Mouse (Mus musculus) intestine, embryonic 16.5 days (tissue): Measurements from ENCODE around the gene Cdc42ep1. TPM values are rescaled to one million over a fixed set of nuclear protein-coding genes. Genes with fewer than 3 reads are reported as not detected.

ENCODE experiments used
- ATAC-seq: fragments of 200-750 bp; cut with Nextera tagmentation; 2 replicates; pipeline ENCODE4 v1.8.0; 2017; ENCODE audit warnings: moderate TSS enrichment, moderate library complexity
- H3K27ac ChIP-seq: fragments of 300-500 bp; sonication (generic); 2 replicates; pipeline ENCODE4 v1.5.1; 2014; ENCODE audit warnings: mild to moderate bottlenecking, low read length
- H3K27me3 ChIP-seq: fragments of 300-500 bp; sonication (generic); replicated peaks from 2 replicates; pipeline ENCODE4 v1.6.1; 2014; ENCODE audit warnings: low read length, control low read depth, mixed read lengths; ENCODE audit not compliant: control insufficient read depth, insufficient read depth
- H3K36me3 ChIP-seq: fragments of 300-500 bp; sonication (generic); 2 replicates; pipeline ENCODE4 v1.6.1; 2014; ENCODE audit warnings: low read length, control low read depth; ENCODE audit not compliant: control insufficient read depth, insufficient read depth
- H3K4me1 ChIP-seq: fragments of 300-500 bp; sonication (generic); 2 replicates; pipeline ENCODE4 v1.6.1; 2014; ENCODE audit warnings: low read length, control low read depth, mixed read lengths; ENCODE audit not compliant: control insufficient read depth, insufficient read depth
- H3K4me2 ChIP-seq: fragments of 300-500 bp; sonication (generic); 2 replicates; pipeline ENCODE4 v1.6.1; 2014; ENCODE audit warnings: low read depth, low read length, control low read depth
- H3K4me3 ChIP-seq: fragments of 300-500 bp; sonication (generic); 2 replicates; pipeline ENCODE4 v1.5.1; 2014; ENCODE audit warnings: mild to moderate bottlenecking, low read length
- H3K9ac ChIP-seq: fragments of 300-500 bp; sonication (generic); 2 replicates; pipeline ENCODE4 v1.6.1; 2014; ENCODE audit warnings: low read depth, low read length
- H3K9me3 ChIP-seq: fragments of 300-500 bp; sonication (generic); 2 replicates; pipeline ENCODE4 v1.6.1; 2016; ENCODE audit warnings: low read length, control low read depth; ENCODE audit not compliant: control insufficient read depth
- WGBS: fragments of 180-500 bp; shearing (Covaris S2); extraction: QIAGEN DNeasy Blood & Tissue Kit; methylation state at CpG from one replicate; pipeline ENCODE4 v1.1.7; 2014; 5-methylcytosine and 5-hydroxymethylcytosine counted together
- polyA plus RNA-seq: library from polyadenylated mRNA; unstranded; fragments of >200 nt; fragmentation: Nextera tagmentation; extraction: Ambion mirVana; gene quantifications from 2 replicates; pipeline ENCODE4 v1.2.1, GENCODE M21; 2015

The Cdc42ep1 gene
- polyA plus RNA-seq, 1 experiment from 2014 or later: 36.1 TPM

DNA sequence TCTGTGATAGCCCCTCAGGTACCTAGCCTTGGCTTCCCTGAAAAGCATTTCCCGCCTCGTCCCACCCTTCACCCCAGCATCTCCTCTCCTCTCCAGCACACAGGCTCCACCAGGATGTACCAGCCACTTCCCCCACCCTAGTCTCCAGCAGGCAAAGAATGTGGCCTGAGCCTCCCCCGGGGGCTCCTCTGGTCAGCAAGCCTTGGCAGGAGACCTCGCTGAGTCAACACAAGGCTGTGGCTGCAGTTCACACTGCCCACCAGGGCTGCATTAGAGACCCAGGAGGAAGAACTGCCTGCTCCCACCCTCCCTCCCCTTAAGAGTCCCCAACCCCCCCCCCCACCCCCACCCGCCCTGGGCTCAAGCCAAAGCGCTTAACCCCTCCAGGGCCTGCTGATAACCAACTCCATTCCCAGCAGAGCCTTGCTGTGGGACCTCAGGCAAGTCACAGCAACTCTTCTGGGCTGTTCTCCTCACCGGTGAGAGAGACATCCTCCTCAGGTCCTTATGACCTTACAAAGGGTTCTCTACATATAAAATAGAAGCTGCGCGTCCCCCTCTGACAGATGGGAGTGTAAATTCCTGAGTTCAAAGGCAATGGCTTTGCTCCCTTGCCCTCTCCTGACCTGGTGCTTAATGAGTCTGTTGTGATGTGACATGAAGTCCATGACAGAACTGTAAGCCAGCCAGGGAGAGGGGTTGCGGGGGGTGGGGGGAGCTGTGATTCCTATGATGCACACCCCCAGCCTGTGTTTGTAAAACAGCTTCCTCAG is 8.0 kb upstream of the Cdc42ep1 start:
- Histone ChIP-seq H3K27me3 (no peaks in the 10 kb centered on the region), H3K9ac (no peak overlapping the region), H3K4me1 (peaks cover 58% of the 10 kb centered on the region), H3K4me2 (no peak overlapping the region), H3K27ac (peak overlapping the region; percentile 95), H3K36me3 (no peaks in the 10 kb centered on the region), H3K4me3 (no peak overlapping the region), H3K9me3 (no peaks in the 10 kb centered on the region)
- no peak for ATAC-seq
- WGBS: 38% methylated on average over 10 of the region's 10 CpGs

DNA sequence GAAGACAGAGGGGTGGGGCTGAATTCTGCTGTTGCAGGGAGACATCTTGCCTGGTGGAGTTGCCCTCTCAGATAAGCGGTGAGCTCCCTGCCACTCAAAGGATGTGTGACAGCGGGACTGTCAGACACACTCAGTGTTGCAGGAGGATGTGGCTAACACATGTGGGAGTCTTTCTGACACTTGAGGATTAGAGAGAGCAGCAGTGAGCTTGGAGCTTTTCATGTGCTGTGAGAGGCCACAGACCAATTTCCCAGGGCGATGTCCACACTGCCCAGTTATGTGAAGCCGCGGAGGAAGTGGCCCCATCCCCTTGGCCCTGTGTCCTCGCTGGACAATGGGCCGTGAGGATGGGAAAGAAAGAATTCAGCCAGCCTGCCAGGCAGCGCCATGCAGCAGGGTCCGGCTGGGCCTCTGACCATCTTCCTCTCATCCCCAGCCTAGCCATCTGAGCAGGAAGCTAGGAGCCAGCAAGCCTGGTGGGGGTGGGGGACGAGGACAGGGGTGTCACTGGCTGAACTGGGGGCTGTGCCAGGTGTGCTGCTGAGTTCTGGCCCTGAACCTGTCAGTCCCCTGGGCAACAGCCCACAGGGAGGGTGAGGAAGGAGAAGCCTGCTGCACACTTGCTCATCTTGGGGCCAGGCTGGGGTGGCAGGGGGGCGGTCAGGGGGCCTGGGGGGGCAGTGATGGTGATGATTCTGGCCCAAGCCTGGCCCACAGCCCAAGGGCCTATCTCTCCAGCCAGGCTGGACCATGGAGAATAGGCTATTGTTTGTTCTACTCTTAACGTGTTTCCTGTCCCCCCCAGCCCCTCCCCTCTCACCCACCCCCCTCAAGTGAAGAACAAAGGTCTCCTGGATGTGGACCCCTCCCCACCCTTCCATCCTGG is 7.0 kb upstream of the Cdc42ep1 start:
- Histone ChIP-seq H3K27me3 (no peaks in the 10 kb centered on the region), H3K27ac (peak overlapping the region; percentile 92), H3K4me3 (no peak overlapping the region), H3K36me3 (no peaks in the 10 kb centered on the region), H3K9ac (peak overlapping the region; percentile 53; the same call in 1 of the 2 replicates), H3K9me3 (no peaks in the 10 kb centered on the region), H3K4me2 (no peak overlapping the region), H3K4me1 (peaks cover 68% of the 10 kb centered on the region)
- WGBS: 27% methylated on average over 12 of the region's 12 CpGs
- ATAC-seq: no peak

DNA sequence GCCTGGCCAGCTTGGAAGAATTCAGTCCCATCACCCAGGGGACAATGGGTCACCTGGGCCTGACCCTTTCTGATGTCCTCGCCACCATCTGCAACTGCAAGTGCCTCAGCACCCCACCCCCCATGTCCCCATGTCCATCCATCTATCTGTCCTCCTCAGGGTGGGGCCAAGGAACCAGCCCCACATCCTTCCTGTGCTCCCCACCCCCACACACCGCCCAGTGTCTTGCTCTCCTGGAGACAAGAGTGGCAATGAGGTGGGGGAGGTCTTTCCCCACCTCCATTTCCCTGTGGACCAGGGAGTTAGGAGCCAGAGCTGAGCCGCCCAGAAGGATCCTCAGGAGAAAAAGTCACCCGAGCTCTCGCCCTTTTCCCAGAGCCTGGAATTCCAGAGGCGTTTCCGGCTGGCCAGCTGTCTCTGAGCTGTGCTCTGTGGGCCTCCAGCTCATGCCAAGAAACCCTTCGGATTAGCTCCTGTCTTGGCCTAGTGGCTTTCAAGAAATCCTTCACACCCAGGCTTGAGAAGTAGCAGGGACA is 6.3 kb upstream of the Cdc42ep1 start:
- peaks cover 71% of the 10 kb centered on the region for H3K4me1 ChIP-seq
- peak overlapping the region; percentile 53 for H3K9ac ChIP-seq
- no peaks in the 10 kb centered on the region for H3K27me3 ChIP-seq
- WGBS: 41% methylated on average over 8 of the region's 8 CpGs
- H3K9me3 ChIP-seq: no peaks in the 10 kb centered on the region
- H3K4me3 ChIP-seq: no peak overlapping the region
- peak overlapping the region; percentile 92 for H3K27ac ChIP-seq
- no peak overlapping the region for H3K4me2 ChIP-seq
- H3K36me3 ChIP-seq: no peaks in the 10 kb centered on the region
- no peak for ATAC-seq

DNA sequence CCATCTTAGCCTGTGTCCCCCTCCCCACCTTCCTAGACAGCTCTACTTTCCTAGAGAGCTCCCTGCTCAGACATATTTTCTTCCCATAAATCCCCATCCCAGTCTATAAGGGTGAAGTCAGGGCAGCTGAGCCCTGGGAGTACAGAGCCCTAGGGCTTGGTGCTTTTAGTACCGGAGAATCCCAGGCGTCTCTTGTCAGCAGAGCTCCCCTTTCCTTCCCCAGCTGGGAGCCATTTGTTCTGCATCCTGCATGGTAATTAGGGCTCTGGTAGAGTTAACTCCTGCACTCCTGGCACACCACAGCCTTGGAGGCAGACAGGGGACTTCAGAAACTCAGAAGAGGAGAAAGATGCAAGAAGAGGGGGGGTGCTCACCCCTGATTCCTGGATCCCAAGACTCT is 2.7 kb upstream of the Cdc42ep1 start:
- WGBS: 23% methylated on average over 2 of the region's 2 CpGs
- Histone ChIP-seq H3K4me1 (peaks cover 57% of the 10 kb centered on the region), H3K27ac (peak overlapping the region; percentile 75), H3K36me3 (no peaks in the 10 kb centered on the region), H3K9me3 (no peaks in the 10 kb centered on the region), H3K4me3 (no peak overlapping the region), H3K27me3 (no peaks in the 10 kb centered on the region), H3K4me2 (no peak overlapping the region), H3K9ac (peak overlapping the region; percentile 48; the same call in 1 of the 2 replicates)
- no peak for ATAC-seq

DNA sequence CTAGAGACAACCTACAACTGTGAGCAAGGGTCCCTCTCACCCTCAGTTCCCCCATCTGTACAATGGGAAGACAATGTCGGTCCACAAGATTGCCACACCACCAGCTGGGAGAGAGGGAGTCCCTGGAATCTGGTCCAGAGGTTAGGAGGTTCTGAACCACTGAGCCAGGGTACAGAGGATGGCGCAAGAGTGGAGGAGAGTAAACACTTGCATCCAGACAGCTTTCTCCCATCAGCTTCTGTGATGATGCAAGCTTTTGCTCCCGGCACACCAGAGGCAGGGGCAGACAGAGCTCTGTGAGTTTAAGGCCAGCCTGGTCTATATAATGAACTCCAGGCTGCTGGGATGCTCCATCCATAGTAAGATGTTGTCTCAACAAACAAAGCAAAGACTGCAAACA is 2.2 kb upstream of the Cdc42ep1 start:
- H3K36me3 ChIP-seq: no peaks in the 10 kb centered on the region
- ATAC-seq: no peak
- H3K27ac ChIP-seq: peak overlapping the region; percentile 75
- no peaks in the 10 kb centered on the region for H3K9me3 ChIP-seq
- no peak overlapping the region for H3K4me2 ChIP-seq
- H3K4me3 ChIP-seq: no peak overlapping the region
- peaks cover 57% of the 10 kb centered on the region for H3K4me1 ChIP-seq
- peak overlapping the region; percentile 48 for H3K9ac ChIP-seq
- 51% methylated on average over 3 of the region's 3 CpGs for WGBS
- no peaks in the 10 kb centered on the region for H3K27me3 ChIP-seq

DNA sequence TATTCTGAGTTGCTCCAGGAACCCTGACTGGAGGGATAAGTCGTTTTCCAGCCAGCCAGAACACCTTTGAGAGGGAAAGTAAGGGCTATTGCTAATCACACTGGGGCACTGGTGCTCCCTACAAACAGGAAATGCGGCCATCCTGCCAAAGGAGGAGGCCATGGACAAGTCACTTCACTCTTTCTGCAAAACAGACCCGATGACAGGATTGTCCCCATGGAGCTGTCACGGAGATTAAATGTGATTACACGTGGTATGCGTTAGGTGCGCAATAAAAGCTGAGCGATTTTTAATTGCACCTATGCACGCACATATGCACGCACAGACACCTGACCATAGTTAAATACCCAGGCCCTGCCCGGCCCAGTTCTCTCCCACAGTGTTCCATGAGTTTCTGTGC is 1.7 kb upstream of the Cdc42ep1 start:
- Histone ChIP-seq H3K4me1 (peaks cover 57% of the 10 kb centered on the region), H3K4me2 (no peak overlapping the region), H3K36me3 (no peaks in the 10 kb centered on the region), H3K27ac (peak overlapping the region; percentile 48), H3K9ac (no peak overlapping the region; the same call in 1 of the 2 replicates), H3K27me3 (no peaks in the 10 kb centered on the region), H3K9me3 (no peaks in the 10 kb centered on the region), H3K4me3 (no peak overlapping the region)
- no peak for ATAC-seq
- 54% methylated on average over 11 of the region's 11 CpGs for WGBS

DNA sequence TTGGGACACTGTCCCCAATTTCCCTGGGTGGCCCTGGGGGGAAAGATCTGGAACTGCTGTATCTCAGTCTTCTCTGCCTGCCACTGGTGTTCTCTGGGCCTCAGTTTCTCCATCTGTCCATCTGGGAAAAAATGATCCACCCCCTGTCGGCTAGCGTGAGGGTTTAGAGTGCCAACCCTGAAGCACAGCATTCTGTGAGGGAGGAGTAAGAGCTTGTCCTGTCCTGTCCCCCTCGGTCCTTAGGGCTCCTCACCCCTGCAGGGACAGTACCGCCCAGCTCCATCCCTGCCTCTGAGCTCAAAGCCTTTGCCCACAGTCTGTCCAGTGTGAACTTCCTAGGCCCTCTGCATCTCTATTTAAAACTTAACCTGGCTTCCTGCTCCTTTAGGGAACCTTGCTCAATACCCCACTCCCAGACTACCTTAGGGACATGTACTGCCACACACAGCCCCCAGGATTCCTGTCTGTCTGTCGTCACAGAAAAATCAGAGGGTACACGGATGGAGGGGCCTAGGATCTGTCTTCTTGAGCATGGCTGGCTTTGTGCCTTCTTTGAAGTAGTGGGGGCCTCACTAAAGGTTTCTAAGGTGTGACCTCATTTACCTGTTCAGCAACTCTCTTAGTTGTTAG is 1.1 kb upstream of the Cdc42ep1 start:
- H3K27ac ChIP-seq: no peak overlapping the region
- no peak for ATAC-seq
- no peaks in the 10 kb centered on the region for H3K36me3 ChIP-seq
- H3K9ac ChIP-seq: 0 out of 2 replicates have a peak overlapping the region, but pooled peaks have one; percentile 94
- peaks cover 56% of the 10 kb centered on the region for H3K4me1 ChIP-seq
- no peak overlapping the region for H3K4me2 ChIP-seq
- H3K27me3 ChIP-seq: no peaks in the 10 kb centered on the region
- no peaks in the 10 kb centered on the region for H3K9me3 ChIP-seq
- WGBS: 69% methylated on average over 6 of the region's 6 CpGs
- no peak overlapping the region for H3K4me3 ChIP-seq

DNA sequence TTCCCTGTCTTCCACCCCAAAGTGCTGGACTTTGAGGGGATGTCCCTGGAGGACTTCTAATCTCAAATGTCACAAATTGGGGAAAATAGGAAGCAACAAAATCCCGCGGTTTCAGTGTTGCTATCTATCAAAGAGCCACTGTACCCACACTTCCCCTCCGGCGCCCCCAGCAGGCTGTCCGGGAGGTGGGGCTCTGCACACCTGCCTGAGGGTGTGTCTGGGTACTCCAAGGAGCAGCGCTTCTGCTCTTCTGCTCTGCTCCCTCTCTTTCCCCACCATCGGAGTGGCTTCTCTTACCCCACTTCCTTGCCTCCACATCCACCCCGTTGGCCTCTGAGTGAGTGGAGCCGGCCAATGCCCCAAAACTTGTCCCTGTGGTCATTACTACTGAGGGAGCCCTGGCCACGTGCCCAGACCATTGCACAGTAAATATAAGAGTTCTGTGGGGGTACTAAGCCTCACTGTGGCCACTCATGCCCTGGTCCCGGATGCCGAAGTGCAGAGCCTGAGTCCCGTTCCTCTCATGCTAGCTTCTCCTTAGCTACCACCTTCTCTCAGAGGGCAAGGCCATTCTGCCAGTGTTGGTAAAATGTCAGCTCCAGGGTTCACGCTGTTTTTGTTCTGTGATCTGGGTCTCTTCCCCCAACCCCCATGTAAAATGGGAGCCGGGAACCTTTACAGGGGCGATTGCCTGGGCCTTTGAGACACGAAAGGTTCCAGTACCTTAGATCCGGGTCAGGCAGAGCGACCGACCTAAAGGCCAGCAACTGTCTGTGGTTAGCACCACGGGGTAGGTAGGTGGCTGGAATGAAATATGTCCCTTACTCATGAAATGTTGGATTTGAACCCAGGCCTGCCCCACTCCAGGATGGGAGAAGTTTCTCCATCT is 1.4 kb downstream of the Cdc42ep1 start:
- H3K9ac ChIP-seq: peak overlapping the region; percentile 94
- no peaks in the 10 kb centered on the region for H3K27me3 ChIP-seq
- H3K36me3 ChIP-seq: 0 out of 2 replicates have a peak, but pooled peaks cover 3% of the 10 kb centered on the region
- ATAC-seq: peak; percentile 36; the same call in 1 of the 2 replicates
- peaks cover 56% of the 10 kb centered on the region for H3K4me1 ChIP-seq
- H3K4me3 ChIP-seq: peak overlapping the region; percentile 64
- WGBS: 27% methylated on average over 21 of the region's 21 CpGs
- no peaks in the 10 kb centered on the region for H3K9me3 ChIP-seq
- H3K27ac ChIP-seq: peak overlapping the region; percentile 89
- H3K4me2 ChIP-seq: peak overlapping the region; percentile 80
